In the genomic region with DNA sequence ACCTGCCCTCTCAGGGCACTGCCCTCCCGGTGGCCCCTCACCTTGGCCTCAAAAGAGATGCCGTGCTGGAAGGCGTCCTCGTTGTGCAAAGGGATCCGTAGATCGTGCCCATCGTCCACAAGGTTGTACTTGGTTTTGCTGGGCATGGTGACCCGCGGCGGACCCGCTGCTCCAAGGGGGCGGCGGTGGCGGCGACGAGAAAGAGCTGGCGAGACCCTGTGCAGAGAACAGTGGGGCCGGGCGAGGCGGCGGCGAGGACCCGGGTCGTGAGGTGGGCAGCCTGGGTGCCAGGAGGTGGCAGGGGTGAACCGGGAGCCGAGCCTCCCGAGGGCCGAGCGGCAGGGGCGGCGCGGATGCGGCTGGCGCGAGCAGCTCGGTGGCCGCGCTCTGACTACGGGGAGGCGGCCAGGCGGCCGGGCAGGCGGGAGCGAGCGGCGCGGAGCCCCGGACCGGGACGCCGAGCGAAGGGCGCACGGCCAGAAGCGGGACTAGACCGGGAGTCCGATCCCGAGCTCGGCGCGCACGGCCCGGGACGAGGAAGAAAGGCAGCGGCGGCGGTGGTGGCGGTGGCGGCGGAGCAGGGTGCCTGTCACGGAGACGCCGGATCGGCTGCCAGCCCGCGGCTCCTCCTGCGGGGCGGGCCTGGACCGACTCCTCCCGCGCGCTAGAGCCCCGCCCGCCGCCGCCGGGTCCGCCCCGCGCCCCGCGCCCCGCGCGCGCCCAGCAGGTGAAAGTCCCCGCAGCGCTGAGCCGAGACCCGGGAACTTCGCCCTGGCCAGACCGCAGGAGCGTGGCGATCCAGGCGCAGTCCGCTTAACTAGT, we compare ENCODE assay signal across 8 mouse cellular contexts. TPM values are rescaled to one million over a fixed set of nuclear protein-coding genes. Genes with fewer than 3 reads are reported as not detected.
DNase-seq lines count a peak whose midpoint lies in the region; ATAC-seq and TF ChIP-seq lines count a peak whose summit lies in the region.

A gene (minus strand): TSS at position 643 of the 822 bp plus-strand sequence.

- no peak within 1 kb of the TSS for H3K27ac ChIP-seq in CH12.LX (ENCODE audit: insufficient read depth, low read depth)
- H3K27ac ChIP-seq in cerebellum, adult 2 months (ENCODE audit: insufficient read depth, low read length), result peak within 1 kb of the TSS; percentile 34; the same call in 1 of the 2 replicates
- H3K27ac ChIP-seq in forebrain, embryonic 16.5 days (ENCODE audit: low read length), result peak within 1 kb of the TSS; percentile 69
- H3K27ac ChIP-seq in liver, embryonic 16.5 days (ENCODE audit: low read length), result peak within 1 kb of the TSS; percentile 77
- H3K27ac ChIP-seq in neural tube, embryonic 11.5 days (ENCODE audit: low read depth, low read length), result 0 out of 2 replicates have a peak within 1 kb of the TSS, but pooled peaks have one; percentile 34
- peak within 1 kb of the TSS; percentile 48; the same call in 1 of the 2 replicates for H3K27ac ChIP-seq in stomach, embryonic 15.5 days

- H3K4me2 ChIP-seq in CH12.LX (ENCODE audit: insufficient read depth, low read depth, poor library complexity, severe bottlenecking), result peak within 1 kb of the TSS; percentile 73
- H3K4me2 ChIP-seq in forebrain, embryonic 16.5 days (ENCODE audit: low read length), result peak within 1 kb of the TSS; percentile 98
- H3K4me2 ChIP-seq in liver, embryonic 16.5 days (ENCODE audit: low read depth, low read length), result peak within 1 kb of the TSS; percentile 96
- H3K4me2 ChIP-seq in neural tube, embryonic 11.5 days (ENCODE audit: low read depth), result peak within 1 kb of the TSS; percentile 74
- peak within 1 kb of the TSS; percentile 97 for H3K4me2 ChIP-seq in stomach, embryonic 15.5 days

- peak; percentile 97 for ATAC-seq in forebrain, embryonic 16.5 days
- peak; percentile 98 for ATAC-seq in liver, embryonic 16.5 days (ENCODE audit: low read depth)
- ATAC-seq in neural tube, embryonic 11.5 days (ENCODE audit: insufficient read depth, low FRiP score, low TSS enrichment), result peak; percentile 88
- peak; percentile 93 for ATAC-seq in stomach, embryonic 15.5 days (ENCODE audit: insufficient read depth, low FRiP score, low read depth)

- intact Hi-C loops in heart, postnatal 25 days (cut with DNase I), result no loop called here

- dilution Hi-C loops in CH12.LX (cut with MboI; ENCODE audit: extremely low pct_ligation_motif_present, extremely low pct_unique_long_range_greater_than_20kb, low sequenced_read_pairs), result no loop called here

- no peaks in the 10 kb centered on the region for H3K36me3 ChIP-seq in CH12.LX (replicated peaks in 1 of 2; ENCODE audit: control insufficient read depth in 1 of 2, insufficient read depth in 1 of 2, low read length in 1 of 2)
- H3K36me3 ChIP-seq in forebrain, embryonic 16.5 days (ENCODE audit: control insufficient read depth, insufficient read depth), result 0 out of 2 replicates have a peak, but pooled peaks cover 2% of the 10 kb centered on the region
- peaks cover 3% of the 10 kb centered on the region; the same call in 1 of the 2 replicates for H3K36me3 ChIP-seq in liver, embryonic 16.5 days (ENCODE audit: control insufficient read depth, insufficient read depth)
- H3K36me3 ChIP-seq in neural tube, embryonic 11.5 days (ENCODE audit: control insufficient read depth, insufficient read depth, low read length), result no peaks in the 10 kb centered on the region
- peaks cover 4% of the 10 kb centered on the region; the same call in 1 of the 2 replicates for H3K36me3 ChIP-seq in stomach, embryonic 15.5 days

- no peak for TF ChIP-seq CTCF in CH12.LX (conservative IDR thresholded peaks at IDR 0.05 in 1 of 2, IDR thresholded peaks at IDR 0.05 in 1 of 2; ENCODE audit: low read depth in 2 of 2, low read length in 2 of 2)
- TF ChIP-seq CTCF in cerebellum, adult 2 months (IDR thresholded peaks at IDR 0.05; ENCODE audit: borderline replicate concordance, insufficient read depth, low read depth, low read length), result no peak

- no peak for TF ChIP-seq POLR2A in CH12.LX (IDR thresholded peaks at IDR 0.05; ENCODE audit: low read depth, low read length)
- 0 out of 2 replicates have a peak, but pooled peaks have one; percentile 29 for TF ChIP-seq POLR2A in cerebellum, adult 2 months (IDR thresholded peaks at IDR 0.05; ENCODE audit: borderline replicate concordance, insufficient read depth, low read length)

- no peak for DNase-seq in CH12.LX (ENCODE audit: extremely low read depth)
- peak; percentile 86 to 87 for DNase-seq in cerebellum, adult 2 months
- peak; percentile 75 for DNase-seq in heart, postnatal 25 days (ENCODE audit: low spot score)
- peak; percentile 78 to 89 for DNase-seq in layer of hippocampus, adult 18-20 months (ENCODE audit: low spot score in 2 of 2)
- DNase-seq in neural tube, embryonic 11.5 days (ENCODE audit: low spot score), result peak; percentile 75

- peaks cover 35% of the 10 kb centered on the region for H3K27me3 ChIP-seq in CH12.LX (replicated peaks)
- H3K27me3 ChIP-seq in cerebellum, adult 2 months (ENCODE audit: control insufficient read depth, insufficient read depth, low read length), result no peaks in the 10 kb centered on the region
- H3K27me3 ChIP-seq in forebrain, embryonic 16.5 days (replicated peaks; ENCODE audit: control insufficient read depth, insufficient read depth, low read length), result no peaks in the 10 kb centered on the region
- peaks cover 22% of the 10 kb centered on the region for H3K27me3 ChIP-seq in liver, embryonic 16.5 days (ENCODE audit: control insufficient read depth, insufficient read depth, low read depth, low read length)
- no peaks in the 10 kb centered on the region for H3K27me3 ChIP-seq in neural tube, embryonic 11.5 days (ENCODE audit: control insufficient read depth, insufficient read depth, low read length)
- H3K27me3 ChIP-seq in stomach, embryonic 15.5 days (replicated peaks), result no peaks in the 10 kb centered on the region

- H3K9me3 ChIP-seq in CH12.LX (replicated peaks; ENCODE audit: low read length), result peaks cover 3% of the 10 kb centered on the region
- peaks cover 3% of the 10 kb centered on the region; the same call in 1 of the 2 replicates for H3K9me3 ChIP-seq in forebrain, embryonic 16.5 days (ENCODE audit: control insufficient read depth, low read length)
- no peaks in the 10 kb centered on the region for H3K9me3 ChIP-seq in liver, embryonic 16.5 days (replicated peaks; ENCODE audit: control insufficient read depth, low read length)
- H3K9me3 ChIP-seq in neural tube, embryonic 11.5 days (ENCODE audit: control insufficient read depth, low read length), result no peaks in the 10 kb centered on the region; the same call in 1 of the 2 replicates
- no peaks in the 10 kb centered on the region for H3K9me3 ChIP-seq in stomach, embryonic 15.5 days

- under 1% methylated on average over 101 of the region's 106 CpGs for WGBS in cerebellum, adult 2 months
- under 1% methylated on average over 36 of the region's 106 CpGs for WGBS in forebrain, embryonic 16.5 days
- under 1% methylated on average over 73 of the region's 106 CpGs for WGBS in liver, embryonic 16.5 days (ENCODE audit: insufficient replicate concordance)
- 1% methylated on average over 81 of the region's 106 CpGs for WGBS in neural tube, embryonic 11.5 days
- under 1% methylated on average over 79 of the region's 106 CpGs for WGBS in stomach, embryonic 15.5 days

- H3K4me3 ChIP-seq in CH12.LX (replicated peaks in 1 of 3; ENCODE audit: low read depth in 2 of 3, low read length in 2 of 3, poor library complexity in 1 of 3), result peak within 1 kb of the TSS in 2 of 3 experiments; percentile 60 to 63
- peak within 1 kb of the TSS; percentile 97 for H3K4me3 ChIP-seq in cerebellum, adult 2 months (replicated peaks; ENCODE audit: insufficient read depth, low read depth, low read length)
- peak within 1 kb of the TSS; percentile 95 for H3K4me3 ChIP-seq in forebrain, embryonic 16.5 days (replicated peaks; ENCODE audit: low read length)
- H3K4me3 ChIP-seq in liver, embryonic 16.5 days (ENCODE audit: low read depth, low read length), result peak within 1 kb of the TSS; percentile 86
- H3K4me3 ChIP-seq in neural tube, embryonic 11.5 days (ENCODE audit: low read depth, low read length), result peak within 1 kb of the TSS; percentile 85
- peak within 1 kb of the TSS; percentile 89 for H3K4me3 ChIP-seq in stomach, embryonic 15.5 days (replicated peaks)

- peaks cover 3 to 4% of the 10 kb centered on the region in 2 experiments; a peak in 3 of 4 replicates for H3K4me1 ChIP-seq in CH12.LX (ENCODE audit: control insufficient read depth in 1 of 2, insufficient read depth in 2 of 2)
- no peaks in the 10 kb centered on the region for H3K4me1 ChIP-seq in cerebellum, adult 2 months (ENCODE audit: control insufficient read depth, insufficient read depth, low read length)
- peaks cover 26% of the 10 kb centered on the region for H3K4me1 ChIP-seq in forebrain, embryonic 16.5 days (replicated peaks; ENCODE audit: control insufficient read depth, insufficient read depth, low read length)
- H3K4me1 ChIP-seq in liver, embryonic 16.5 days (ENCODE audit: control insufficient read depth, low read depth, low read length), result peaks cover 8% of the 10 kb centered on the region
- H3K4me1 ChIP-seq in neural tube, embryonic 11.5 days (ENCODE audit: control insufficient read depth, insufficient read depth, low read length), result peaks cover 8% of the 10 kb centered on the region; the same call in 1 of the 2 replicates
- peaks cover 12% of the 10 kb centered on the region; the same call in 1 of the 2 replicates for H3K4me1 ChIP-seq in stomach, embryonic 15.5 days

- TF ChIP-seq EP300 in CH12.LX (IDR thresholded peaks at IDR 0.05; ENCODE audit: low read length), result no peak

- in situ Hi-C loops in CH12.LX (cut with MboI; ENCODE audit: low pct_ligation_motif_present, low pct_unique_long_range_greater_than_20kb, low sequenced_read_pairs), result no loop called here

- no peaks in the 10 kb centered on the region for H3K79me2 ChIP-seq in CH12.LX (replicated peaks; ENCODE audit: control insufficient read depth, extremely low read depth, insufficient read depth, poor library complexity, severe bottlenecking)

- no peak for TF ChIP-seq RAD21 in CH12.LX (IDR thresholded peaks at IDR 0.05; ENCODE audit: low read depth, low read length)

- H3K9ac ChIP-seq in CH12.LX (ENCODE audit: insufficient read depth, low read depth), result peak within 1 kb of the TSS; percentile 26; the same call in 1 of the 2 replicates
- H3K9ac ChIP-seq in forebrain, embryonic 16.5 days (replicated peaks; ENCODE audit: low read depth, low read length), result peak within 1 kb of the TSS; percentile 98
- H3K9ac ChIP-seq in liver, embryonic 16.5 days (ENCODE audit: low read depth, low read length), result peak within 1 kb of the TSS; percentile 92
- H3K9ac ChIP-seq in neural tube, embryonic 11.5 days (ENCODE audit: low read length), result peak within 1 kb of the TSS; percentile 87
- peak within 1 kb of the TSS; percentile 93 for H3K9ac ChIP-seq in stomach, embryonic 15.5 days

RNA-seq across cellular contexts. Expression of the gene that starts here (rescaled TPM):
- total RNA-seq in CH12.LX (2012; rRNA removed) (not detected in 2 replicates), CH12.LX (2014; rRNA removed) (not detected in 2 replicates)
- not detected in 2 replicates for polyA plus RNA-seq in CH12.LX (2012; ENCODE audit: insufficient read length, low read depth)
- 50.1 and 51.4 TPM in 2 replicates for polyA plus RNA-seq in cerebellum, adult 2 months (2012; rRNA removed)
- polyA plus RNA-seq in forebrain, embryonic 16.5 days (2015; fragmentation: Nextera tagmentation; extraction: Ambion mirVana), result 20.9 and 26.9 TPM in 2 replicates
- 10 to 100 TPM; 23.4 to 24.3 TPM for total RNA-seq in heart, postnatal 25 days (2021)
- 100 to 1,000 TPM; 187 to 213 TPM for total RNA-seq in layer of hippocampus, adult 18-20 months (2021)
- polyA plus RNA-seq in liver, embryonic 16.5 days (2015; fragmentation: Nextera tagmentation; extraction: Ambion mirVana), result 5.2 and 6.3 TPM in 2 replicates
- 8.5 and 8.9 TPM in 2 replicates for polyA plus RNA-seq in neural tube, embryonic 11.5 days (2014; fragmentation: Nextera tagmentation; extraction: Ambion mirVana)
- polyA plus RNA-seq in stomach, embryonic 15.5 days (2015; fragmentation: Nextera tagmentation; extraction: Ambion mirVana), result 14.7 and 15.5 TPM in 2 replicates

Comparison
In these comparisons a context has a peak if more than half of its experiments do, and no peak if none do; other contexts are left out.
1. RNA of the gene that starts here (total RNA-seq): 187 to 213 TPM in layer of hippocampus, adult 18-20 months and 23.4 to 24.3 TPM in heart, postnatal 25 days; not detected in CH12.LX; every median in the first group is over 10 times any median in the second.
2. RNA of the gene that starts here (total RNA-seq): 187 to 213 TPM in layer of hippocampus, adult 18-20 months; 23.4 to 24.3 TPM in heart, postnatal 25 days; every median in the first group is over 4 times any median in the second.
3. H3K9ac ChIP-seq: peak in every context shown above with its lines; median percentile 98 in forebrain, embryonic 16.5 days; 93 in stomach, embryonic 15.5 days; 92 in liver, embryonic 16.5 days; 87 in neural tube, embryonic 11.5 days; 26 in CH12.LX.
4. Peak in every context shown above with its lines, with median percentiles within 50 percentile points of each other: H3K4me2 ChIP-seq, H3K4me3 ChIP-seq and ATAC-seq.